Mouse (Mus musculus) macrophage (primary cell): Measurements from ENCODE around the gene Tmem184b. TPM values are rescaled to one million over a fixed set of nuclear protein-coding genes. Genes with fewer than 3 reads are reported as not detected.

Experiments used
- H3K27ac ChIP-seq: fragments of 350-480 bp; formaldehyde crosslinking; 2 replicates; pipeline ENCODE4 v1.9.0; 2021
- H3K36me3 ChIP-seq: fragments of 350-480 bp; formaldehyde crosslinking; 2 replicates; pipeline ENCODE4 v1.9.0; 2021; ENCODE audit errors: inconsistent target
- H3K4me3 ChIP-seq: fragments of 350-480 bp; formaldehyde crosslinking; 2 replicates; pipeline ENCODE4 v1.9.0; 2021; ENCODE audit errors: inconsistent target
- H3K79me2 ChIP-seq: fragments of 350-480 bp; formaldehyde crosslinking; 2 replicates; pipeline ENCODE4 v1.9.0; 2021; ENCODE audit errors: inconsistent target
- WGBS: methylation state at CpG from one replicate; pipeline ENCODE4 v1.1.7; 2026; ENCODE audit warnings: inconsistent platforms; ENCODE audit not compliant: missing documents; 5-methylcytosine and 5-hydroxymethylcytosine counted together
- polyA plus RNA-seq: library from polyadenylated mRNA; stranded (reverse); fragments of 250-400 nt; gene quantifications from 3 replicates; pipeline ENCODE4 v1.2.4, GENCODE M21; 2018; ENCODE audit warnings: inconsistent platforms

Gene Tmem184b
- polyA plus RNA-seq, 1 experiment from 2014 or later: 40.4 TPM

DNA sequence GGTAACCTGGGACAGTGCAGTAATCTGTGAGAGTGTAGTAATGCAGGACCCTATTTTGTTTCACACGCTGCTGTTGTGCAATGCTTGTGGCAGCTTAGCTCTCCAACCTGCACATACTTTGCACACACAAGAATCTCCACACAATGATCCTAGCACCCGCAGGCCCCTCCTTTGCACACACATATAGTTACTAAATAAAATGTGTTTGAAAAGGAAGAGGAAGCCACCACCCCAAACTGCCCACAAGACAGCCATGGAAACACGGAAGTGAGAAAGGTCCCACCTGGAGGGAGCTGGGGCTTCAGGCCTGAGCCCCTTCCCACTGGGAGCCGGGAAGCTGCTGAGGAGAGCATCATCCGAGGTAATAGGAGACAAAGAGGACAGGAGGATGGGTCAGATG, 64.4 kb downstream of the Tmem184b start:
- H3K36me3 ChIP-seq: no peaks in the 10 kb centered on the region
- H3K4me3 ChIP-seq: no peak overlapping the region
- no peak overlapping the region for H3K27ac ChIP-seq
- 42% methylated on average over 5 of the region's 5 CpGs for WGBS
- H3K79me2 ChIP-seq: no peaks in the 10 kb centered on the region

DNA sequence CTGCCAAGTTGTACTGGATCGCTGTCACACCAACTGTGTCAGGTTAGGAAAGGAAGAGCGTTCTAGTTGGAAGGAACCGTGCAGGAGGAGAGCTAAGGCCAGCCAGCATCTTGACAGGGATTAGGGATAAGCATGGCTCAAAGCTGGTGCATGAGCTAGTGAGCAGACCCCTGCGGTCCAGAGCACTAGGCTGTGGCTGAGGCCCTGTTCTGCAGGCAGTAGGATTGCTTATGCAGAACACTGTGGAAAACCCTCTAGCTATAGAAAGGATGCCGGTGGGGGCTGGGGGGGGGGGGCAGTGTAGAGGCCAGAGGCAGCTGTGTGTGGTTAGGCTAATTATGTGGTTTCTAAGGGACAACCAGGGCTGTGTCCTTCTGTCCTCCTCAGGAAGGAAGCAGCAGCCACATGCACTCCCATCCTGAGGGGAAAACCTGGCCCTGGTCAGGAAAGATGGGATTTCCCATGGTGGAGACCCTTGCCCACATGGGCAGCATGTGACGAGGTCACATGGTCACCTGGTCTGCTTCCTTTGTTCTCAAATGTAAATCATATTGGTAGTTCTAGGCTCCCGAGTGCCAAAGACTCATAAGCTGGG, 68.2 kb downstream of the Tmem184b start:
- Histone ChIP-seq H3K27ac (no peak overlapping the region), H3K79me2 (no peaks in the 10 kb centered on the region), H3K36me3 (no peaks in the 10 kb centered on the region), H3K4me3 (no peak overlapping the region)
- 63% methylated on average over 7 of the region's 7 CpGs for WGBS

DNA sequence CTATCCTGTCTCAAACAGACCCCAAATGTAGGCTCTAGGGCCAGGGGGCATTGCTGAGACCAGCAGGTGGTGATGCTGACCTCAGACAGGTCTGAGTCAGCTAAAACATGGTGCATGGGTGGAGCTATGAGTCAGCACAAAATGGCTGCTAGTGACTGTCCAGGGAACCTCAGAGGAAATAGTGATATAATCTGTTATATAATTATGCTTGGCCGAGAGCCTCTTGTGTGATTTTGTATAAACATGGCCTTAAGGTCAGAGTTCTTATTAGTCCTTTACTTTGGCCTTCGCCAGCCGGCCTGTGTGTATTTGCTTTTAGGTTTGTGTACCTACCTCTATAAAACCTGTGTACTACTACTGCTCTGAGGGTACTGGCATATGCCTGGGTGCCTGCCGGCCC, 70.0 kb downstream of the Tmem184b start:
- no peaks in the 10 kb centered on the region for H3K36me3 ChIP-seq
- no peak overlapping the region for H3K4me3 ChIP-seq
- 70% methylated on average over 4 of the region's 4 CpGs for WGBS
- H3K27ac ChIP-seq: no peak overlapping the region
- H3K79me2 ChIP-seq: no peaks in the 10 kb centered on the region

DNA sequence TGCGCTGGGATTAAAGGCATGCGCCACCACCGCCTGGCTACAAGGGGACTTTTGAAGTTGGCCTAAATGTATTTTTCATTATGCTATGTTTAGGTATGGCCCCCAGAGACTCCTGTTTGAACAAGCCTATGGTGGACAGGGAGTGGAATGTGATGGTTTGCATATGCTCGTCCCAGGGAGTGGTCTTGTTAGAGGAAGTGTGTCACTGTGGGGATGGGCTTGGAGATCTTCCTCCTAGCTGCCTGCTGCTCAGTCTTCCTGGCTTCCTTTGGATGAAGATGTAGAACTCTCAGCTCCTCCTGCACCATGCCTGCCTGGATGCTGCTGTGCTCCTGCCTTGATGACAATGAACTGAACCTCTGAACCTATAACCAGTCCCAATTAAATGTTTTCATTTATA, 72.8 kb downstream of the Tmem184b start:
- H3K36me3 ChIP-seq: no peaks in the 10 kb centered on the region

DNA sequence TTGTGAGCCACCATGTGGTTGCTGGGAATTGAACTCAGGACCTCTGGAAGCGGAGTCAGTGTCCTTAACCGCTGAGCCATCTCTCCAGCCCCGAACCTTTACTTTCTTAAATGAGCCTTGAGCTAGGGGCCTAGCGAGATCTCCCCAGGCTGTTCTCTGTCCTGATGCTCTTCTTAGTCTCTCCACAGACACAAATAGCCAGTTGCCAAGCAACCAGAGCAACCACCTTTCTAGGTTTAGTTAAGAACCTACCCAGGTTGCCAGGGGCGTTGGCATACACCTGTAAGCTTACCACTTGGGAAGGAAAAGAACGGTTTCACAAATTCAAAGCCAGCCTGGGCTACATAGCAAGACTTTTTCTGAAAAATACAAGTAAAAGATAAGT, 73.4 kb downstream of the Tmem184b start:
- Histone ChIP-seq H3K4me3 (no peak overlapping the region), H3K36me3 (no peaks in the 10 kb centered on the region), H3K79me2 (no peaks in the 10 kb centered on the region), H3K27ac (no peak overlapping the region)
- WGBS: 95% methylated on average over 4 of the region's 6 CpGs

More for the DNA sequence above, 72.8 kb downstream of the Tmem184b start:
- Histone ChIP-seq H3K4me3 (no peak overlapping the region), H3K27ac (no peak overlapping the region), H3K79me2 (no peaks in the 10 kb centered on the region)
- WGBS: 81% methylated on average over 4 of the region's 4 CpGs

DNA sequence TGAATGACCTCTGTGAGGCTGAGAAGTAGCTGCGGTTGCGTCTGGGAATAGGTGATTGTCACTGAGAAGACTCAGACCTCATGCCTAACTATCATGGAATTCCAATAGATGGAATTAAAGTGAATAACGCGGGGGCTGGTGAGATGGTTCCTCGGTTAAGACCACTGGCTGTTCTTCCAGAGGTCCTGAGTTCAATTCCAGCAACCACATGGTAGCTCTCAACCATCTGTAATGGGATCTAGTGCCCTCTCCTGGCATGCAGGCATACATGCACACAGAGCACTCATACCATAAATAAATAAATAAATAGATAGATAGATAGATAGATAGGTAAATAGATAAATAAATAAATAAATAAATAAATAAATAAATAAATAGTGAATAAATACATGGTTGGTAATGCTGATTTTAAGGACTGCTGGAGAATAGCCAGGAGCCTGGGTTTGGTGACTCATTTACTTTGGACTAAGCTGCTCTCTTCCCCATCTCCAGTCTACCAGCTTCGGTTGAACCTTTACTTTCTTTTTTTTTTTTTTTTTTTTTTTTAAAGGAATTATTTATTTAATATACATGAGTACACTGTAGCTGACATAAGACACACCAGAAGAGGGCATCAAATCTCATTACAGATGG, 73.9 kb downstream of the Tmem184b start:
- Histone ChIP-seq H3K36me3 (no peaks in the 10 kb centered on the region), H3K4me3 (no peak overlapping the region), H3K27ac (no peak overlapping the region), H3K79me2 (no peaks in the 10 kb centered on the region)
- WGBS: 95% methylated on average over 5 of the region's 6 CpGs

DNA sequence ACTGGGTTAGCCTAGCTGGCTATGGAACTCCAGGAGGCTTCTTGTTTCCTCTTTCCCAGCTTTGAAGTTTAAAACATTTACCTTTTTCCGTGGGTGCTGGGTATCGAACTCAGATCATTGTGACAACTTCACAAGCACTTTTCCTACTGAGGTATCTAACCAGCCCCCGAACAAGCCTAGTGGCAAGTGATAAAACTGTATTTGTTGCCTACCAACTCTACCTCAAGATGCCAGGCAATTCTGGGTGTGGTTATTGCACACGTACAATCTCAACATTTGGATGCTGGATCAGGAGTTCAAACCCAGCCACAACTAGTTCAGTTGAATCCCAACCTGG, 74.5 kb downstream of the Tmem184b start:
- H3K4me3 ChIP-seq: no peak overlapping the region
- no peaks in the 10 kb centered on the region for H3K79me2 ChIP-seq
- H3K36me3 ChIP-seq: no peaks in the 10 kb centered on the region
- H3K27ac ChIP-seq: no peak overlapping the region
- WGBS: 87% methylated on average over 4 of the region's 4 CpGs

DNA sequence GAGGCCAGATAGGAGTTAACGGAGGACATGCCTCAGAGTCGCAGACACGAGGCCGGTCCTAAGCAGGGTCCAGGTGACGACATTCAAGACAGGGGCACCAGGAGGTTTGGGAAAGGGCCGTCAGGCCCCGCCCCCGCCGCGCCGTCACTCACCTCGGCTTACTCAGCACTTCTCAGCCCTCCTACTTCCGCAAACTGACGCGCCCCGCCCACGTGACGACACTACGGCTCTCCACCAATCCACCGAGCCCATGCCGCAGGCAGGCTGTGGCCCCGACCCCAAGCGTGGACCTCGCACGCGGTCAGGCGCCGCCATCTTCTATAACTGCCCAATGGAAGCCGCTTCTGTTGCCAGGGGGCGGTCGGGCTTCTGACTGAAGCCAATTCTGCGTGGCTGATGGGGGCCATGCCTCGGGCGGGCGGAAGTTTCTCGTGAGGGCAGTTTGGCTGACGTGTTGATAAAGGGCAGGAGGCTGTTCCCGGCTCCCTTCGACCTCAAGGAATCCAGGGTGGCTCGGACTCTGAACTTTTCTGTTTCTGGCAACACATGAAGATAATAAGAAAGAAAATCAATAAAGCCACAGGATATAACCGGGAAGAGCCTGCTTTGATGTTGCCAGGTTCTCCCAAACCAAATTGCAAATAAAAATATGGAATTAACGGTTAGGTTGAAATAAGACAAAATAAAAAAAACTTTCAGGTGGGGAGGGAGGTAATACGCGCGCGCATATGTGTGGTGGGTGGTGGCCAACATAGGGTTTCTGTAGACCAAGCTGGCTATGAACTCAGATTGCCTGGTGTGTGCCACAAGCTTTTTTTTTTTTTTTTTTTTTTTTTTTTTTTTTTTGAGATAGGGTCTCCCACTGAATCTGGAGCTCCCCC, 75.1 kb downstream of the Tmem184b start, which contains the start of gene Pla2g6:
Gene Pla2g6 (minus strand): TSS at position 333 of the 881 bp plus-strand sequence.
- WGBS: 2% methylated on average over 46 of the region's 46 CpGs

DNA sequence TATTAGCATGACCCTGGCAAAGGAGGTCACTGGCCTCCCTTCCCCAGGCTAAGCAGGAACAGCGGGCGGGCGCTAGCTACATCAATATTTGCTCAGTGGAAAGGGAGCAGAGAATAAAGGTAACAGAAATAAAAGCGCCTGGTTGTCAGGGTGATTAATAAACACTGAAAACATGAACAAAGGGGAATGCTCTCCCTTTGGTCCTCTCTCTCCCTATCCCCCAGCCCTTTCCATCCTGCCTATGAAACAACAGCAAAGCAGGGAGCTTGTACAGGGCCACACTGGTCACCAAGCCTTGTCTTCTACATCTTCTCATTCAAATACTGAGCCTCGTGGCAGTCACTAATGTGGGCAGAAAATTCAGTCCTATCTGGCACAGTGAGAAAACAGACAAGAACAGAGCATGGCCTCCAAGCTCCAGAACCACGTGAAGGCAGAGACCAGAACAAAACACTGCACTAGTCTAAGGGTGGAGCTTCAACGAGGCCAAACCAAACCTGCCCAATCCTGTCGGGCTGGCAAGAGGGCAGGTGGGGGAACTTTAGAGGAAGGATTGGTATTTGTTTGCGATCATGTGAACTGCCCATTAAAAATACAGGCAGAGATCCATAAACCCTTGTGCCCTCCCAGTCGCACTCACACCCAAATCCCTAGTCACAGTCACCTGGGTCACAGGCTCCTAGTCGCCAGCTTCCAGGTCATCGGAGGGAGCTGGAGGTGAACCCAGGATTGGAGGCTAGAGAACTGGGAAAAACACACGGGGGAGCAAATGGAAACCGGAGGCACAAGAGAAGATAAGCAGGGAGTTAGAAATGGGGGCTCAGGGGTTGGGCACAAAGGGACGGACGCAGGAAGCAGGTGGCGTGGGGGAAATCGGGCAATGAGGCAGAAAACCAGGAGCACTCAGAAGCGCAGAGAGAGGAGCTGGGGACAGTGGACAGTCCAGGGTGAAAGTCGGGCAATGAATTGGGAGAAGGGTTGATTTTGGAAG, 76.1 kb downstream of the Tmem184b start:
- no peaks in the 10 kb centered on the region for H3K79me2 ChIP-seq
- no peaks in the 10 kb centered on the region for H3K36me3 ChIP-seq
- 20% methylated on average over 20 of the region's 20 CpGs for WGBS
- peak overlapping the region; percentile 78 for H3K27ac ChIP-seq
- peak overlapping the region; percentile 75 for H3K4me3 ChIP-seq

More for the DNA sequence above, 75.1 kb downstream of the Tmem184b start, which contains the start of gene Pla2g6:
- peak within 1 kb of the TSS; percentile 75 for H3K4me3 ChIP-seq
- H3K27ac ChIP-seq: peak within 1 kb of the TSS; percentile 78
- no peaks in the 10 kb centered on the region for H3K36me3 ChIP-seq
- no peaks in the 10 kb centered on the region for H3K79me2 ChIP-seq

DNA sequence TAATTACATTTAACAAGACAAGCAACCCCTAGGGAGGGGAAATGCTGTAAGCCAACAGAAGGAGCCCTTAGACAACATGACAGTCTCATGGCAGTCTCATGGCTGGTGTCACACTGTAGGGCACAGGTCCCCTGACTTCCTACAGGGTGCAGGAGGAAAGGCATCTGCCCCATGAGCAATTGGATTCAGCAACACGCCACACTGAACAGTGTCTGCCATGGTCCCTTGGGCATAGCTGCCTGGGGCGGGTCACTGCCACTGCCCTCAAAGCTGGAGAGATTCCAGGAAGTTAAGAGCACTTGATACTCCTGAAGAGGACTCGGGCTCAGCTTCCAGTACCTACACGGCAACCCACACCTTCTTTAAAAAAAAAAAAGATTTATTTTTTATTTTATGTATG, 77.1 kb downstream of the Tmem184b start:
- Histone ChIP-seq H3K79me2 (no peaks in the 10 kb centered on the region), H3K36me3 (no peaks in the 10 kb centered on the region), H3K27ac (no peak overlapping the region), H3K4me3 (no peak overlapping the region)
- 73% methylated on average over 4 of the region's 4 CpGs for WGBS

DNA sequence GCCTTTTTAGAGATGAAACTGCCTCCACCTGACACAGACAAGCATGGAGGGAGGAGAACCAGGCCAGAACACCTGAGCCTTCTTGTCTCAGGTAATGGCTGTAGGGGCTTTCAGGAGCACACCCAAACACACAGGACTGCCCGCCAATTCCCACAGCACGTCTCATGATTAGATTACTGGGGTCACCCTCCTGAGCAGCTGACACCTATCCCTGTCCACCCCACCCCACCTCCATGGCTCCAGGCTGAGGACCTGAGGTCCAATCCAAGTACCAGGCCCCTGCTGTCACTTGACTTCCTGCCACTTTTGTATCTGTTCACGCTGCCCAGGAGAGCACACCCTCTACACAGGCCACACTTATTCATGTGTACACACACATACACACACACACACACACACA, 77.6 kb downstream of the Tmem184b start:
- Histone ChIP-seq H3K27ac (no peak overlapping the region), H3K36me3 (no peaks in the 10 kb centered on the region), H3K79me2 (no peaks in the 10 kb centered on the region), H3K4me3 (no peak overlapping the region)
- 85% methylated on average over 2 of the region's 3 CpGs for WGBS

DNA sequence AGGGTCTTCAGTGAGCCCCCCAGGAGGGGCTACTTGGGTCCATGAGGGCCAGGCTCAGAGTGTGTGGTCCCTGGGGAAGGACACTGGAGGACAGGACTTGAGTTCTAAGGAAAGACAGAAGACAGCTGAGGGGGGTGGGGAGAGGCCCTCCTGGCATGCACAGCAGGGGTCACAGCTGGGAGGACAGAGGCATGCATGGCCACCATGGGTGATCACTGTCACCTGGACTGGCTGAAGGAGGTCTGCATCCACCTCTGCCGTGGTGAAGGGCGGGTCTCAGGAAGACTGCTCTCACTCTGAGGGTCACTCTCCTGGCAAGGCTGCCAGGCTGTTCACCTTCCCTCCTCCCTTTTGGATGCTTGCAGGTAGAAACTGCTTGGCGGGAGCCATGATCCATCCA, 79.0 kb downstream of the Tmem184b start:
- no peak overlapping the region; the same call in 1 of the 2 replicates for H3K27ac ChIP-seq
- no peak overlapping the region for H3K4me3 ChIP-seq
- 96% methylated on average over 3 of the region's 3 CpGs for WGBS

DNA sequence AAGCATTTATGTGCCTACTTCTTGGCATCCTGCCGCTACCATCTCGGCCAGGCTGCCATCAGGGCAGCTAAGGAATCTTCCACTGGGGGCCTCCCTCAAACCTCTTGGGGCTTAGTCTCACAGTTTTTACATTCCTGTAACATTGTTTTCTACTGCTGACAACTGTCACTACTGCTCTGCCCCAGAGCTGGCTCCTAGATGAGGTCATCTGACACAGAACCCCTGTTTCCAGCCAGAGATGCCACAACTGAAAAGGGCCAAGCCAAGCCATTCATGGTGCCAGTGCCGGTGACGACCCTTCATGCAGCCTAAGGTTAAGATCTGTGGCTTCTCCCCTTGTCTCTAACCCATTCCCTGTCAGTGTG, 79.6 kb downstream of the Tmem184b start:
- WGBS: 74% methylated on average over 4 of the region's 4 CpGs
- no peaks in the 10 kb centered on the region for H3K36me3 ChIP-seq
- peak overlapping the region; percentile 59 for H3K27ac ChIP-seq
- H3K4me3 ChIP-seq: no peak overlapping the region
- H3K79me2 ChIP-seq: no peaks in the 10 kb centered on the region

More for the DNA sequence above, 79.0 kb downstream of the Tmem184b start:
- H3K79me2 ChIP-seq: no peaks in the 10 kb centered on the region
- no peaks in the 10 kb centered on the region for H3K36me3 ChIP-seq
